Mouse (Mus musculus) large intestine, adult 2 months (tissue): ENCODE results near the gene Dand5. TPM values are rescaled to one million over a fixed set of nuclear protein-coding genes. Genes with fewer than 3 reads are reported as not detected.

Experiments
- DNase-seq: peaks from one replicate; pipeline ENCODE4 v3.0.0-alpha.2; 2012; ENCODE audit warnings: low read depth, low spot score
- WGBS: fragments of 180-500 bp; shearing (Covaris S2); methylation state at CpG from one replicate; pipeline ENCODE4 v1.1.7; 2018; 5-methylcytosine and 5-hydroxymethylcytosine counted together
- polyA plus RNA-seq: library from polyadenylated mRNA; depleted of rRNA; stranded (reverse); fragments of >200 nt; gene quantifications from 2 replicates; pipeline ENCODE4 v1.2.3, GENCODE M21; 2012

Gene Dand5
- polyA plus RNA-seq, 1 experiment = 3.0 TPM

GRCm38 (mm10) chr8:84809109-84809940, 13.3 kb downstream of the Dand5 start:
- WGBS = 79% methylated on average over 12 of the region's 12 CpGs
- no peak for DNase-seq

GRCm38 (mm10) chr8:84806031-84806430, 16.6 kb downstream of the Dand5 start:
- DNase-seq = no peak
- WGBS = 97% methylated on average over 5 of the region's 5 CpGs

GRCm38 (mm10) chr8:84799999-84800831, 22.4 kb downstream of the Dand5 start, which contains the start of gene Nfix:
Gene Nfix (minus strand): TSS chr8:84800344.
- WGBS = 13% methylated on average over 115 of the region's 125 CpGs
- DNase-seq = no peak

- DNase-seq = no peak
- WGBS = 1% methylated on average over 108 of the region's 108 CpGs
Measured at GRCm38 (mm10) chr8:84799136-84799931, 23.3 kb downstream of the Dand5 start.

GRCm38 (mm10) chr8:84798446-84799135, 24.0 kb downstream of the Dand5 start:
- WGBS = 69% methylated on average over 10 of the region's 10 CpGs
- no peak for DNase-seq

- WGBS = 87% methylated on average over 6 of the region's 6 CpGs
- no peak for DNase-seq
Measured at GRCm38 (mm10) chr8:84797971-84798370, 24.7 kb downstream of the Dand5 start.

GRCm38 (mm10) chr8:84797256-84797797, 25.3 kb downstream of the Dand5 start:
- 86% methylated on average over 15 of the region's 15 CpGs for WGBS
- DNase-seq = no peak

GRCm38 (mm10) chr8:84794486-84794885, 28.1 kb downstream of the Dand5 start:
- no peak for DNase-seq
- WGBS = 71% methylated on average over 7 of the region's 7 CpGs

- WGBS = 68% methylated on average over 13 of the region's 13 CpGs
Measured at GRCm38 (mm10) chr8:84793791-84794485, 28.7 kb downstream of the Dand5 start.

GRCm38 (mm10) chr8:84793134-84793533, 29.5 kb downstream of the Dand5 start:
- 89% methylated on average over 9 of the region's 9 CpGs for WGBS

More at GRCm38 (mm10) chr8:84793791-84794485, 28.7 kb downstream of the Dand5 start:
- no peak for DNase-seq

GRCm38 (mm10) chr8:84792429-84792947, 30.1 kb downstream of the Dand5 start:
- 78% methylated on average over 12 of the region's 12 CpGs for WGBS
- DNase-seq = no peak

More at GRCm38 (mm10) chr8:84793134-84793533, 29.5 kb downstream of the Dand5 start:
- no peak for DNase-seq

- WGBS = 21% methylated on average over 2 of the region's 2 CpGs
- no peak for DNase-seq
Measured at GRCm38 (mm10) chr8:84790537-84790936, 32.1 kb downstream of the Dand5 start.

GRCm38 (mm10) chr8:84789855-84790486, 32.7 kb downstream of the Dand5 start:
- 74% methylated on average over 9 of the region's 9 CpGs for WGBS
- DNase-seq = no peak

- no peak for DNase-seq
- 82% methylated on average over 5 of the region's 5 CpGs for WGBS
Measured at GRCm38 (mm10) chr8:84789345-84789744, 33.3 kb downstream of the Dand5 start.

GRCm38 (mm10) chr8:84788896-84789295, 33.7 kb downstream of the Dand5 start:
- no peak for DNase-seq
- 46% methylated on average over 11 of the region's 11 CpGs for WGBS

GRCm38 (mm10) chr8:84787523-84788302, 34.9 kb downstream of the Dand5 start:
- 84% methylated on average over 14 of the region's 14 CpGs for WGBS
- no peak for DNase-seq
